Mouse (Mus musculus): ENCODE data around the gene Col19a1. TPM values are rescaled to one million over a fixed set of nuclear protein-coding genes. Genes with fewer than 3 reads are reported as not detected.

Gene Col19a1
- 10 to 100 TPM; 21.8 to 24.2 (median 23.1) TPM for total RNA-seq (2022)

DNA sequence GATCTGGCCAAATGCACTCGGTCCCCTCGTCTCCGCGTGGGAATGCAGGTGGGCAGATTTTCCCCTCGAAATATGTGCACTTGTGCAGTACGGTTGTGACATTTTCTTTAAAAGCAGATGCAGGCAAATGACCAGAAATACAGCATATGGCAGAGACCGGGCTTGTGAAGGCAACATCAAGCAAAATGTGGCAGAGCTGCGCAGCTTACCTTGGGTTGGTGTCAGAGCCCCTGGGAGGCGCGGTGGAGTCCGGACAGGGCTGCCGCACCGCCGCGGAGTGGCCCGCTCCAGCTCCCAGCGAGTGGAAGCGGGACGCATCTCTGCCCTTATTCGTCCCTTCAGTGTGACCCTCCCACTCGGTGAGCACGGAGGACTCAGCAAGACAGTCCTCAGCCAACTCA, at the start of gene Col19a1:
Gene Col19a1 (minus strand): TSS at position 332 of the 401 bp plus-strand sequence.
- DNase-seq (ENCODE audit: low spot score in 2 of 2): peak; percentile 28 to 34

DNA sequence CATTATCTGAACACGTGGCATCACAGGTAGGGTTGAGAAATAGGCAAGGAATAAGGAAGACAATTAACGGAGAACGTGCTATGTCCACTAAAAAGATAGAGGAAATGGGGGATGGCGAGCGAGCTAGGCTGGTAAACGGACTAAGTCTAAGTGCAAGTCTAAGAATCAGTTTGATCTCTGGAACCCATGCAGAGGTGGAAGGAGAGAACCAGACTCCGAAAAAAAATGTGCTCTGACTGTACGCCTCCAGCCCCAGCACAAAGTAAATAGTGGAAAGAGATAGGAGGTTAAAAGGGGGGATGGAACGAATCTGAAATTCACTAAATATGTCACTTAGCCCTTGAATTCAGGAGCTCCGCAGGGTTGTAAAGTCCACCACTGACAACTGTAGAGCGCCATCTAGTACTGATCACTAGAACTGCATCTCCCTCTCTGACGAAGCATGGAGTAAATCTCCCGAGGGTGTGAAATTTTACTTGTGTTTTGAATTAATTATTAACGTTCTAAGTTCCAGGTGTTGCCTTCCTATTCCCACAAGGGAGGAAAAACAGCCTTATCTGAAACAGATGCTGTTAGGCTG, 46.4 kb upstream of the Col19a1 start:
- no peak for DNase-seq (ENCODE audit: low spot score in 2 of 2)

GRCm38 (mm10) chr1:24612556-24612955, 25.3 kb upstream of the Col19a1 start:
- DNase-seq (ENCODE audit: low spot score in 2 of 2): peak in 1 of 2 experiments; percentile 69

DNA sequence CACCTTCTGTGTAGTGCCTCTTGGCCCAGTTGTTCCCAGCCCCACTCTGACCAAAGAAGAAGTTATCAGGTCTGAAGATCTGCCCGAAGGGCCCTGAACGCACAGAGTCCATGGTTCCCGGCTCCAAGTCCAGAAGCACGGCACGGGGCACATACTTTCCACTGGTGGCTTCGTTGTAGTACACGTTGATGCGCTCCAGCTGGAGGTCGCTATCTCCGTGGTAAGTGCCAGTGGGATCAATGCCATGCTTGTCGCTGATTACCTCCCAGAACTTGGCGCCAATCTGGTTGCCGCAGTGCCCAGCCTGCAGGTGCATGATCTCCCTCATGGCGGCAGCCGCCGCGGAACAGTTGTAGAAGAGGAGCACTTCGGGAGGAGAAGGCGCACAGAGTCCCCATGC, 7.8 kb upstream of the Col19a1 start:
- no peak for DNase-seq (ENCODE audit: low spot score in 2 of 2)

DNA sequence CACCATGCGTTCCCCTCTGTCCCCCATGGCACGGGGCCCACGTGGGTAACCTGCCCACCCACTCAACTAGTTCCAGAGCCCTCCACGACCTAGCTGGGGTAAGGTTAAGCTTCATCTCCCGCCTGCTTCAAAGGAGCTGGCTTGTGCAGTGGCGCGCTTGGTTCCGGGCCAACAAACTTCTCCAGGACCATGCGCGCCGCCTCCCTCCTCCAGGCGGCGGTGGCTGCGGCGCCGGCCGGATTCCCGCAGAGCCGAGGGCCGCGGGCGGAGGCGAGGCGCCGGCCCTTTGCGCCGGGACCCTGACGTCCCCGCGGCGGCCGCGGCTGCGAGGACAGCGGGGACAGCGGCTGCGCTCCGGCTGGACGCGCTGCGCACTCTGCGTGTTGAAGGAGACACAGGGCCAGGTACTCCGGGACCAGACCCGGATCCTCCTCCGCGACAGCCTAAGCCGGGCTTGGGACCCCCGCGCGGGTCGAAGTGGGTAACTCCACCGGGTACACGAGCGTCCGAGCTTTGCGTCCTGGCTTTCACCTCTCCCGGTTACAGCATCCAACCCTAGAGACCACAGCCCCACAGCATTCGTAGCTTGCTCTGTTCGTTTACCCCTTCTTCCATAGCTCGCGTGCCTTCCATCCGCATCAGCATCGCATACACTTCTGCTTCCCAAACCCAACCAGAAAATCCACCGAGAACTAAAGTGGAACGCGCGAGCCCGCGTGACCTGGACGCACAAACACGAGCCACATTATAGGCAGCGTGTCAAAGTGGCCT, 717 bp downstream of the Col19a1 start:
- DNase-seq (ENCODE audit: low spot score in 2 of 2): peak; percentile 36 to 40

DNA sequence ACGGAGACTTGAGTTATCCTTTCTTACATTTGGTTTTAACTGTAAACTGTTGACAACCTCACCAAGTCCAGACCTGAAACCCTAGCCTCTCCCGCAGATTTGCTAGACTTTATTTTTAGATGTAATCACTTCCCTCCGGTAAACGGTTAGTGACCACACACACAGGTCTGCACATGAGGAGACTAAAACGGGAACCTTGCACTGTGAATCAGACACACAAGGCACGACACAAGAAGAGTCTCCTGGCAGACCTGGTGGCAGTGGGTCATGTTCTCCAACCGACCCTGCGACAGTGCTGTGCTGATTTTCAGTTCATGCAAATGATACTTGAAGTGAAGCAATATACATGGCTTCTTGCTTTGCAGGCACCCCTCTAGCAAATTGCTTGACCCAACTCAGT, 14.7 kb downstream of the Col19a1 start:
- DNase-seq (ENCODE audit: low spot score in 2 of 2): no peak

DNA sequence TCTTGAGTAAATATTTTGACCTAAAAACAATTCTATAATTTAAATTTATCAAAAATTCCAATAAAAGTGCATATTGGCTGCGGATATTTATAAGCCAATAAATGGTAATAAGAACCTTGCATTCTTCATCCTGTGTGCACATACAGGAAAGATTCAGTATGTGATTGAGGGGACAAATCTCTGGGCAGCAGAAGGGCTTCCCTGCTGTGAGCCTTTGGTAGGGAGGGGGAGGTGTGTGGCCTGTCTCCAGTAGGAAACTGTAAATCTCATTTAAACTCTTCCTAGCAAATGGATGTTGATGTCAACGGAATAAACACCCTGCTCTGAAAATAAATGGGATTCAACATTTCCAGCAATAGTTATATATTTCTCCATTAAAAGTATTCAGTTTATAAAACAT, 23.2 kb downstream of the Col19a1 start:
- no peak for DNase-seq (ENCODE audit: low spot score in 2 of 2)

- no peak for DNase-seq (ENCODE audit: low spot score in 2 of 2)
Observed at GRCm38 (mm10) chr1:24558005-24558404, 29.3 kb downstream of the Col19a1 start.

DNA sequence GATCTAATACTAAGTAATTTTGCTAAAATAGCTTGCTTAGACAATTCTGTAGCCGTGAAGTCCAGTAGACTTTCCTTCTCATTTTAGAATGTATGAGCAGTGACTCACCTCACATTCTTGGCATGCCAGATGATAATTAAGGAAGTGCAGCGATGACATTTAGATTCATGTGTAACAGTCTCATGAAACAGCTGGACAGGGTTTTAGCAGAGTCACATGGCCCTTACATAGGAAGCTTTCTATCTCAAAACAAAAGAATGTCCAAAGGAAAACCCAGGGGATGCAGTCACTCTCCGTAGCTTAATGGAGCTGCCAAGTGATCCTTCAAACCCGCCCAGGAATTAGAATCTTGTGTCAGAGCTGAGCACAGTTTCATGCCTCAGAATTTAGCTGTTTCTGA, 33.8 kb downstream of the Col19a1 start:
- DNase-seq (ENCODE audit: low spot score in 2 of 2): no peak

- DNase-seq (ENCODE audit: low spot score in 2 of 2): no peak
Observed at GRCm38 (mm10) chr1:24550560-24551280, 36.6 kb downstream of the Col19a1 start.

- no peak for DNase-seq (ENCODE audit: low spot score in 2 of 2)
Observed at GRCm38 (mm10) chr1:24550031-24550430, 37.2 kb downstream of the Col19a1 start.

GRCm38 (mm10) chr1:24549050-24549449, 38.2 kb downstream of the Col19a1 start:
- no peak for DNase-seq (ENCODE audit: low spot score in 2 of 2)

DNA sequence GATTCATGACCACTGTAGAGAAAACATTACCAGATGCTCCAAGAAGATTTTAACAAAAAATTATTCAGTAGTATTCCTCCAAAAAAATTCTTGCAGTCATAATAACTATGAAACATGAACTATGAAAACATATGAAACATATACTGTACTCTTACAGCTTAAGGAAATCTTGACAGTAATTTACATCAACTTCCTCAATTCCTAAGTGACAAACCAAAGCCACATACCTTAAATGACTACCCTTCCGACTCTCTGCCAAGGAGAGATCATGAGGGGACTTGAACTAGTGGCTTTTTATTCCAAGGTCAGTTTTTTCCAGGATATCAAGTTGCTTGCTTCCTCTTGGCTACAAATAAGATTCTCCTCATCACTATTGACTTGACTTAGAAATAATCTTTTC, 39.7 kb downstream of the Col19a1 start:
- DNase-seq (ENCODE audit: low spot score in 2 of 2): no peak

- no peak for DNase-seq (ENCODE audit: low spot score in 2 of 2)
Observed at GRCm38 (mm10) chr1:24539852-24540251, 47.4 kb downstream of the Col19a1 start.

DNA sequence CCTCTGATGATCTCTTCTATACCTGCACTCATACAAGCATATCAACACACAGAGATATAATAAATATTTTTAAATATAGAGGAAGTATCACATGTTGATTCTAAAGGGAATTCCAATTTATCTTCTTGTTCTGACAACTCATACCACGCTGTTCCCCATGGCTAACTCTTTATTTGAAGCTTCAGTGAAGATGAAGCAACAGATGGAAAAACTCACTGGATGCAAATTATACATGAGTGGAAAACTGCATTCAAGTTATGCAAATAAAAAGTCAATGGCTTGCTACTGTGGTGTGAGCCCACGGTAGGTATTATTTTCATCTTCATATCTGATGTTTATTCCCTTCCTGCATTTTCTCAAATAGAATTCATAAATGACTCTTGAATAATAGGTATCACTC, 60.1 kb downstream of the Col19a1 start:
- no peak for DNase-seq (ENCODE audit: low spot score in 2 of 2)

GRCm38 (mm10) chr1:24517462-24517861, 69.8 kb downstream of the Col19a1 start:
- DNase-seq (ENCODE audit: low spot score in 2 of 2): no peak

DNA sequence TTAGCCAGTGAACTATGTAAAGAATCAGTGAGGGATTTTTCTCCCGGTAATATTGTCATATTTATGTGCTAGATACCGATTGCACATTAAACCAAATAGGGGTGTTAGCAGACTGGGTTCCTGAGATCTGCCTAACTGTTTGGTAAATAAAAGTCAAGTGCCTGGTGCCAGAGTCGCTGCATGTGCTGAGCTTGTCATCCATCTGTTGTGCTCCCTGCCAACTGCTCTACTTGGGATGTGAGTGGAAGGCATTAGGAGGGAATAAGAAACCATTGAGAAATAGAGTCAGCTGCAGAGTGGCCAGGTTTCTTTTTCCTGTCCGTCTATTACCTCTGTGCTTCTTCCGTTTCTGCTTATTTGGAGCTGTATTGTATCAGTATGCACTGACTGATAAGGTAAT, 71.9 kb downstream of the Col19a1 start:
- DNase-seq (ENCODE audit: low spot score in 2 of 2): no peak

- no peak for DNase-seq (ENCODE audit: low spot score in 2 of 2)
Observed at GRCm38 (mm10) chr1:24511536-24511935, 75.7 kb downstream of the Col19a1 start.

DNA sequence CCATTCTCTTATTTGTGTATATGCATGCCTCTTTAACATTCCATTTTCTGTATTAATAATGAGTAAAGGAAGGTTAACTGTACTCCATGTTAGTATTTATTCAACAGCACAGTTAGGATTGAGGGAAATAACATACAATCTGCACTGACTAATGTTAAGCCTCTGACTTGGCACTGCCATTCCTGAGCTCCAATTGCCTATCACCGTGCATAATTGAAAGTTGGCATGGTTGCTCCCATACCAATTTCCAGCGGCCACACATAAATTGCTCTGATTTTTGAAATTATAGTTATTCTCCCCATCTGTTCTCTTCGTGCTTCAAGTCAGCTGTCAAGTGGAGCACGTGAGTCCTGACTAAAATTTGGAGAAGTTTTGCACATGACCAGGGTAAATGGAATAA, 91.9 kb downstream of the Col19a1 start:
- no peak for DNase-seq (ENCODE audit: low spot score in 2 of 2)

- DNase-seq (ENCODE audit: low spot score in 2 of 2): no peak
Observed at GRCm38 (mm10) chr1:24484161-24484560, 103.1 kb downstream of the Col19a1 start.

GRCm38 (mm10) chr1:24471096-24471710, 116.1 kb downstream of the Col19a1 start:
- DNase-seq (ENCODE audit: low spot score in 2 of 2): no peak

- DNase-seq (ENCODE audit: low spot score in 2 of 2): no peak
Observed at GRCm38 (mm10) chr1:24470633-24471032, 116.6 kb downstream of the Col19a1 start.

Data from left cerebral cortex, adult 8-10 months (tissue).